Mouse (Mus musculus) MEL (cell line): ENCODE results near the gene Bcar1.

ENCODE experiments used
- BHLHE40 ChIP-seq: IDR thresholded peaks from 2 replicates; pipeline ENCODE4 v1.6.1; 2012; ENCODE audit warnings: low read depth, mild to moderate bottlenecking, inconsistent platforms, low read length, improper control_type of control experiment, borderline replicate concordance
- CTCF ChIP-seq, 3 experiments: IDR thresholded peaks in 2 of 3; conservative IDR thresholded peaks in 1 of 3; 2 replicates each; pipeline ENCODE4 v1.5.1; 2011 to 2012; ENCODE audit warnings: low read length in 3 of 3, low read depth in 2 of 3, mild to moderate bottlenecking in 2 of 3, improper control_type of control experiment in 1 of 3, inconsistent platforms in 1 of 3, mixed read lengths in 1 of 3, moderate library complexity in 1 of 3; ENCODE audit not compliant: control insufficient read depth in 1 of 3, insufficient read depth in 1 of 3, poor library complexity in 1 of 3, severe bottlenecking in 1 of 3
- EP300 ChIP-seq, 2 experiments: IDR thresholded peaks; 2 replicates each; pipeline ENCODE4 v1.6.1; 2011; ENCODE audit warnings: improper control_type of control experiment in 2 of 2, low read length in 2 of 2, low read depth in 1 of 2, mild to moderate bottlenecking in 1 of 2
- MXI1 ChIP-seq: IDR thresholded peaks from 2 replicates; pipeline ENCODE4 v1.6.1; 2011; ENCODE audit warnings: mild to moderate bottlenecking, low read depth, low read length, improper control_type of control experiment
- NRF1 ChIP-seq: IDR thresholded peaks from 2 replicates; pipeline ENCODE4 v1.6.1; 2014; ENCODE audit warnings: low read depth, mild to moderate bottlenecking, inconsistent platforms, low read length, improper control_type of control experiment, moderate library complexity; ENCODE audit not compliant: poor library complexity, insufficient read depth, severe bottlenecking
- POLR2A ChIP-seq, 2 experiments: IDR thresholded peaks; 2 replicates each; pipeline ENCODE4 v1.6.1; 2011 to 2012; ENCODE audit warnings: low read length in 2 of 2, mild to moderate bottlenecking in 2 of 2, control low read depth in 1 of 2, improper control_type of control experiment in 1 of 2, low read depth in 1 of 2, moderate library complexity in 1 of 2; ENCODE audit not compliant: control insufficient read depth in 1 of 2, insufficient read depth in 1 of 2, poor library complexity in 1 of 2
- POLR2AphosphoS5 ChIP-seq: IDR thresholded peaks from 2 replicates; pipeline ENCODE4 v1.6.1; 2012; ENCODE audit warnings: low read depth, borderline replicate concordance, mild to moderate bottlenecking, inconsistent platforms, low read length, moderate library complexity, mixed read lengths
- UBTF ChIP-seq: IDR thresholded peaks from 2 replicates; pipeline ENCODE4 v1.6.1; 2012; ENCODE audit warnings: low read depth, mild to moderate bottlenecking, inconsistent platforms, low read length, improper control_type of control experiment, moderate library complexity, borderline replicate concordance; ENCODE audit not compliant: insufficient read depth
- ZKSCAN1 ChIP-seq: IDR thresholded peaks from 2 replicates; pipeline ENCODE4 v1.6.1; 2012; ENCODE audit warnings: low read depth, mild to moderate bottlenecking, inconsistent platforms, low read length, improper control_type of control experiment, moderate library complexity

DNA sequence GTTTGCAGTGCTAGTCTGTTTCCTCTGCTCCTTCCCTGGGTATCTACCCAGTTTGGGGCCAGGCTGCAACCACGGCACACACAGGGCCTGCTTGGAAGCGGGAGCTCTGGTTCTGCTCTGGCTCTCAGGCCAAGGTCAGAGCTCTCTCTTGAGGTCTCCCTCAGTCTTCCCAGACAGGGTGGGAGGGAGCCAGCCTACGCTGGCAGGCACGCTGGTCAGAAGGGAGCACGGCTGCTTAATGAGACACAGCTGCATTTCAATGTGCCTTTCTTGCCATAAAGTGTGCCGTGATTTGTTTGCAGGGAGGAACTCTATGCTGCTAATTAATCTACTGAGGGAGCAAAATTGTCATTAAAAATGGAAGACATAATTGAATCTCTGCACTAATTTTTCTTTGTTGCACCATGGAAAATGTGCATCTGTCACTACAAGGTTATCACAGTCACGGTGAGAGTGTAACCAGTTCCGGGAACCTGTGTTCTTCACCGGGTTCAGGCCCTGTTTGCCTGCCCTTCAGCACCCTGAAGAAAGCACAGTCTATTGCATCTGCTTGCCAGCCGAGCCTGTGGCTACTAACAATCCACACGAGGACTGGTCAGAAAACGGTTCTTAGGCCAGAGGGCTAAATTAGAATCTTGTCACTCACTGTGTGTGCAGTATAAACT lies 26.3 kb upstream of the Bcar1 start:
- TF ChIP-seq NRF1 (no peak), POLR2AphosphoS5 (no peak), CTCF (IDR thresholded peaks at IDR 0.05 in 2 of 3, conservative IDR thresholded peaks at IDR 0.05 in 1 of 3; ENCODE audit: control insufficient read depth in 1 of 3, insufficient read depth in 1 of 3, low read depth in 2 of 3, low read length in 3 of 3, poor library complexity in 1 of 3, severe bottlenecking in 1 of 3) (no peak), POLR2A (IDR thresholded peaks at IDR 0.05; ENCODE audit: control insufficient read depth in 1 of 2, insufficient read depth in 1 of 2, low read depth in 1 of 2, low read length in 2 of 2, poor library complexity in 1 of 2) (no peak), ZKSCAN1 (no peak), MXI1 (no peak), EP300 (IDR thresholded peaks at IDR 0.05; ENCODE audit: low read depth in 1 of 2, low read length in 2 of 2) (no peak), UBTF (no peak), BHLHE40 (no peak)
